Mouse (Mus musculus): ENCODE measurements around the gene Ren1. TPM values are rescaled to one million over a fixed set of nuclear protein-coding genes. Genes with fewer than 3 reads are reported as not detected.

Gene Ren1
- total and polyA plus RNA-seq, 3 experiments, result not detected

GRCm38 (mm10) chr1:133407436-133407835, 57.1 kb downstream of the Ren1 start:
- no peaks in the 10 kb centered on the region for H3K36me3 ChIP-seq (replicated peaks)
- peaks cover 4% of the 10 kb centered on the region; the same call in 1 of the 2 replicates for H3K27me3 ChIP-seq (ENCODE audit: insufficient read depth, low read length)
- DNase-seq (ENCODE audit: low spot score), result no peak
- no peak for ATAC-seq (ENCODE audit: extremely low read depth, insufficient number of reproducible peaks, low FRiP score, poor library complexity, severe bottlenecking)
- no peaks in the 10 kb centered on the region for H3K4me1 ChIP-seq (ENCODE audit: insufficient read depth, low read depth, low read length)
- TF ChIP-seq GATA1 (IDR thresholded peaks at IDR 0.05; ENCODE audit: borderline replicate concordance, low read length) (no peak), CTCF (IDR thresholded peaks at IDR 0.05; ENCODE audit: low read depth, low read length) (no peak), GATA2 (IDR thresholded peaks at IDR 0.05; ENCODE audit: borderline replicate concordance, low read depth, low read length) (no peak), TAL1 (conservative IDR thresholded peaks at IDR 0.05; ENCODE audit: low read depth, low read length) (no peak), POLR2AphosphoS5 (IDR thresholded peaks at IDR 0.05; ENCODE audit: insufficient replicate concordance, low read depth, low read length) (no peak)
- H3K4me3 ChIP-seq (ENCODE audit: low read depth, low read length), result no peak overlapping the region
- H3K9me3 ChIP-seq (replicated peaks), result no peaks in the 10 kb centered on the region

DNA sequence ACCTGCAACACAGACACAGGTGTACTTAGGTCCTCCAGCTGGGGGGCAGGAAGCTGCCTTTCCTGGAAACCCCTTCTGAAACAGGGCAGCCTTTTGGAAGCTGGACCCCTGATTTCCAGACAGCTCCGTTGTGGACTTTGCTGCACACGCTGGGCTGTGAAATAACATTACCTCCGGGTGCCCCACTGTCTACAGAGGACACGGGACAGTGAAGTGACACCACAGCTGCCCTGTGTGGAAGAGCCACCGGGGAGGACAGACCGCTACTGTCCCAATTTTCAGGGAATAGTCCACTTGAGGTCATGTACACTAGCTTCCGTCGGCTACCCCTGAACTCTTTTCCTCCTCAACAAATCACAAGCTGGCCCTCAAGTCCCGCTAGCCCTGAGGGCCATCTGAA, 58.0 kb downstream of the Ren1 start:
- no peaks in the 10 kb centered on the region for H3K9me3 ChIP-seq (replicated peaks)
- TF ChIP-seq GATA2 (IDR thresholded peaks at IDR 0.05; ENCODE audit: borderline replicate concordance, low read depth, low read length) (no peak), GATA1 (IDR thresholded peaks at IDR 0.05; ENCODE audit: borderline replicate concordance, low read length) (no peak), TAL1 (conservative IDR thresholded peaks at IDR 0.05; ENCODE audit: low read depth, low read length) (no peak), POLR2AphosphoS5 (IDR thresholded peaks at IDR 0.05; ENCODE audit: insufficient replicate concordance, low read depth, low read length) (no peak), CTCF (IDR thresholded peaks at IDR 0.05; ENCODE audit: low read depth, low read length) (no peak)
- ATAC-seq (ENCODE audit: extremely low read depth, insufficient number of reproducible peaks, low FRiP score, poor library complexity, severe bottlenecking) (no peak), DNase-seq (ENCODE audit: low spot score) (no peak)
- H3K4me3 ChIP-seq (ENCODE audit: low read depth, low read length), result no peak overlapping the region
- H3K36me3 ChIP-seq (replicated peaks), result no peaks in the 10 kb centered on the region
- peaks cover 3% of the 10 kb centered on the region; the same call in 1 of the 2 replicates for H3K27me3 ChIP-seq (ENCODE audit: insufficient read depth, low read length)
- H3K4me1 ChIP-seq (ENCODE audit: insufficient read depth, low read depth, low read length), result no peaks in the 10 kb centered on the region

GRCm38 (mm10) chr1:133408880-133409516, 58.7 kb downstream of the Ren1 start:
- DNase-seq (ENCODE audit: low spot score) (no peak), ATAC-seq (ENCODE audit: extremely low read depth, insufficient number of reproducible peaks, low FRiP score, poor library complexity, severe bottlenecking) (no peak)
- no peak overlapping the region for H3K4me3 ChIP-seq (ENCODE audit: low read depth, low read length)
- H3K9me3 ChIP-seq (replicated peaks), result no peaks in the 10 kb centered on the region
- H3K4me1 ChIP-seq (ENCODE audit: insufficient read depth, low read depth, low read length), result no peaks in the 10 kb centered on the region
- no peaks in the 10 kb centered on the region for H3K27me3 ChIP-seq (ENCODE audit: insufficient read depth, low read length)
- H3K36me3 ChIP-seq (replicated peaks), result no peaks in the 10 kb centered on the region
- TF ChIP-seq TAL1 (conservative IDR thresholded peaks at IDR 0.05; ENCODE audit: low read depth, low read length), result no peak
- no peak for TF ChIP-seq GATA1 (IDR thresholded peaks at IDR 0.05; ENCODE audit: borderline replicate concordance, low read length)
- TF ChIP-seq CTCF (IDR thresholded peaks at IDR 0.05; ENCODE audit: low read depth, low read length), result no peak
- TF ChIP-seq POLR2AphosphoS5 (IDR thresholded peaks at IDR 0.05; ENCODE audit: insufficient replicate concordance, low read depth, low read length), result no peak
- no peak for TF ChIP-seq GATA2 (IDR thresholded peaks at IDR 0.05; ENCODE audit: borderline replicate concordance, low read depth, low read length)

GRCm38 (mm10) chr1:133409786-133410185, 59.5 kb downstream of the Ren1 start:
- no peaks in the 10 kb centered on the region for H3K9me3 ChIP-seq (replicated peaks)
- H3K4me1 ChIP-seq (ENCODE audit: insufficient read depth, low read depth, low read length), result no peaks in the 10 kb centered on the region
- no peak overlapping the region for H3K4me3 ChIP-seq (ENCODE audit: low read depth, low read length)
- no peaks in the 10 kb centered on the region for H3K36me3 ChIP-seq (replicated peaks)
- H3K27me3 ChIP-seq (ENCODE audit: insufficient read depth, low read length), result no peaks in the 10 kb centered on the region
- DNase-seq (ENCODE audit: low spot score) (no peak), ATAC-seq (ENCODE audit: extremely low read depth, insufficient number of reproducible peaks, low FRiP score, poor library complexity, severe bottlenecking) (no peak)
- TF ChIP-seq TAL1 (conservative IDR thresholded peaks at IDR 0.05; ENCODE audit: low read depth, low read length) (no peak), GATA1 (IDR thresholded peaks at IDR 0.05; ENCODE audit: borderline replicate concordance, low read length) (no peak), CTCF (IDR thresholded peaks at IDR 0.05; ENCODE audit: low read depth, low read length) (no peak), GATA2 (IDR thresholded peaks at IDR 0.05; ENCODE audit: borderline replicate concordance, low read depth, low read length) (no peak), POLR2AphosphoS5 (IDR thresholded peaks at IDR 0.05; ENCODE audit: insufficient replicate concordance, low read depth, low read length) (no peak)

Other genes with a start within 250 kb of the Ren1 start
- gene Ppp1r15b, start 219.4 kb upstream of the Ren1 start, total RNA-seq (2014; fragmentation: Nextera tagmentation), result 100 and 105 TPM in 2 replicates
- gene Ppp1r15b, start 219.4 kb upstream of the Ren1 start, total RNA-seq (2017), result 105 and 131 TPM in 2 replicates
- 35.3 and 38.6 TPM in 2 replicates for gene Ppp1r15b, start 219.4 kb upstream of the Ren1 start, polyA plus RNA-seq (2012)
- not detected in 2 replicates for gene Plekha6, start 186.3 kb upstream of the Ren1 start, total RNA-seq (2014; fragmentation: Nextera tagmentation)
- gene Plekha6, start 186.3 kb upstream of the Ren1 start, total RNA-seq (2017), result 0.17 and 0.38 TPM in 2 replicates
- 0.02 and 0.07 TPM in 2 replicates for gene Plekha6, start 186.3 kb upstream of the Ren1 start, polyA plus RNA-seq (2012)
- not detected in 2 replicates for gene Golt1a, start 40.7 kb upstream of the Ren1 start, total RNA-seq (2014; fragmentation: Nextera tagmentation)
- gene Golt1a, start 40.7 kb upstream of the Ren1 start, total RNA-seq (2017), result not detected in 2 replicates
- not detected in 2 replicates for gene Golt1a, start 40.7 kb upstream of the Ren1 start, polyA plus RNA-seq (2012)
- gene Kiss1, start 28.6 kb upstream of the Ren1 start, total RNA-seq (2014; fragmentation: Nextera tagmentation), result not detected in 2 replicates
- gene Kiss1, start 28.6 kb upstream of the Ren1 start, total RNA-seq (2017), result not detected in 2 replicates
- gene Kiss1, start 28.6 kb upstream of the Ren1 start, polyA plus RNA-seq (2012), result not detected in 2 replicates
- gene Etnk2, start 13.1 kb downstream of the Ren1 start, total RNA-seq (2014; fragmentation: Nextera tagmentation), result not detected in 2 replicates
- 0.05 and 0.06 TPM in 2 replicates for gene Etnk2, start 13.1 kb downstream of the Ren1 start, total RNA-seq (2017)
- gene Etnk2, start 13.1 kb downstream of the Ren1 start, polyA plus RNA-seq (2012), result not detected in 2 replicates
- 0.38 and 0.44 TPM in 2 replicates for gene Sox13, start 73.9 kb downstream of the Ren1 start, total RNA-seq (2014; fragmentation: Nextera tagmentation)
- gene Sox13, start 73.9 kb downstream of the Ren1 start, total RNA-seq (2017), result 0.06 and 0.27 TPM in 2 replicates
- 0.11 and 0.13 TPM in 2 replicates for gene Sox13, start 73.9 kb downstream of the Ren1 start, polyA plus RNA-seq (2012)